Mouse (Mus musculus) T-helper 17 cell (primary cell): ENCODE measurements at regions not wholly inside any gene's neighbourhood (a gene's known extent, or its start where the extent isn't known, plus 50 kb on each side); places are given as distances from the start of the nearest gene placed in this dataset.

ENCODE experiments used
- in situ Hi-C, 2 experiments: fragments of 300-600 bp; cut with MboI, MseI; formaldehyde crosslinking; loops; 1 replicate in 1 of 2; 2 replicates in 1 of 2; pipeline ENCODE4 v1.15.1; 2025; ENCODE audit warnings: high pct_unique_total_duplicates in 2 of 2

- in situ Hi-C loops, result no loop called here
Measured at GRCm38 (mm10) chr13:46038441-46039331, 73.9 kb upstream of the Atxn1 start.

- in situ Hi-C loops, result no loop called here
Measured at GRCm38 (mm10) chr13:46032281-46032680, 67.5 kb upstream of the Atxn1 start.

GRCm38 (mm10) chr13:46026018-46026417 is 61.2 kb upstream of the Atxn1 start:
- in situ Hi-C loops, result no loop called here

- in situ Hi-C loops, result loop anchor here in 1 of 2 experiments (25.0 kb wide), 1 partner anchor 686 kb away; no protein-coding TSS in a partner anchor
Measured at GRCm38 (mm10) chr13:46023630-46024041, 58.8 kb upstream of the Atxn1 start.

GRCm38 (mm10) chr13:46023187-46023586 is 58.4 kb upstream of the Atxn1 start:
- in situ Hi-C loops, result loop anchor here in 1 of 2 experiments (25.0 kb wide), 1 partner anchor 686 kb away; no protein-coding TSS in a partner anchor

GRCm38 (mm10) chr13:46020945-46021835 is 56.4 kb upstream of the Atxn1 start:
- in situ Hi-C loops, result loop anchor here in 1 of 2 experiments (25.0 kb wide), 1 partner anchor 684 kb away; no protein-coding TSS in a partner anchor

GRCm38 (mm10) chr13:46019431-46020166 is 54.8 kb upstream of the Atxn1 start:
- in situ Hi-C loops, result loop anchor here in 1 of 2 experiments (25.0 kb wide), 1 partner anchor 682 kb away; no protein-coding TSS in a partner anchor

- in situ Hi-C loops, result loop anchor here in 1 of 2 experiments (25.0 kb wide), 1 partner anchor 682 kb away; no protein-coding TSS in a partner anchor
Measured at GRCm38 (mm10) chr13:46018903-46019430, 54.2 kb upstream of the Atxn1 start.

GRCm38 (mm10) chr13:46017742-46018141 is 52.9 kb upstream of the Atxn1 start:
- in situ Hi-C loops, result loop anchor here in 1 of 2 experiments (25.0 kb wide), 1 partner anchor 680 kb away; no protein-coding TSS in a partner anchor

- in situ Hi-C loops, result loop anchor here in 1 of 2 experiments (25.0 kb wide), 1 partner anchor 680 kb away; no protein-coding TSS in a partner anchor
Measured at GRCm38 (mm10) chr13:46017011-46017410, 52.2 kb upstream of the Atxn1 start.

GRCm38 (mm10) chr13:46015231-46015630 is 50.4 kb upstream of the Atxn1 start:
- in situ Hi-C loops, result loop anchor here in 1 of 2 experiments (25.0 kb wide), 1 partner anchor 678 kb away; no protein-coding TSS in a partner anchor

- in situ Hi-C loops, result loop anchor here in 1 of 2 experiments (25.0 kb wide), 1 partner anchor 677 kb away; no protein-coding TSS in a partner anchor
Measured at GRCm38 (mm10) chr13:46014637-46015036, 49.8 kb upstream of the Atxn1 start.
